9 mouse cellular contexts compared by ENCODE assay signal in genomic region chr3:101896893-101897292, GRCm38 (mm10). TPM values are rescaled to one million over a fixed set of nuclear protein-coding genes. Genes with fewer than 3 reads are reported as not detected.
A peak's percentile ranks its signal among the peaks of the same experiment; 100 is the strongest.
DNase-seq lines count a peak whose midpoint lies in the region; ATAC-seq and TF ChIP-seq lines count a peak whose summit lies in the region.
"Had no signal": no experiment of that assay in that cellular context is flagged by ENCODE, and none has a peak within 500 bp of the region (broad histone marks: within the 10 kb centered on the region; RNA-seq: fewer than 3 reads in every experiment).

No protein-coding gene starts in this region.

- no peaks in the 10 kb centered on the region for H3K27me3 ChIP-seq in E14TG2a.4 (ENCODE audit: insufficient read depth, low read length)
- no peaks in the 10 kb centered on the region for H3K27me3 ChIP-seq in lung, postnatal 0 days (replicated peaks; ENCODE audit: insufficient read depth, low read length)
- H3K27me3 ChIP-seq: limb, embryonic 13.5 days had no signal

- 0 out of 2 replicates have a peak, but pooled peaks cover 2% of the 10 kb centered on the region for H3K4me1 ChIP-seq in E14TG2a.4 (replicated peaks; ENCODE audit: low read depth, low read length)
- 0 out of 2 replicates have a peak, but pooled peaks cover 1% of the 10 kb centered on the region for H3K4me1 ChIP-seq in lung, postnatal 0 days (ENCODE audit: insufficient read depth, low read depth, low read length)

- H3K9me3 ChIP-seq in E14TG2a.4 (ENCODE audit: low read length) = no peaks in the 10 kb centered on the region
- no peaks in the 10 kb centered on the region for H3K9me3 ChIP-seq in lung, postnatal 0 days (ENCODE audit: low read length)
- H3K9me3 ChIP-seq: limb, embryonic 13.5 days had no signal

- peak; percentile 32; the same call in 1 of the 2 replicates for ATAC-seq in lung, postnatal 0 days

- H3K9ac ChIP-seq in lung, postnatal 0 days (replicated peaks; ENCODE audit: low read depth) = no peak overlapping the region
- H3K9ac ChIP-seq: limb, embryonic 13.5 days had no signal

- no peak for TF ChIP-seq EP300 in lung, postnatal 0 days (IDR thresholded peaks at IDR 0.05)

- 23% methylated on average over 9 of the region's 9 CpGs for WGBS in lung, postnatal 0 days

- peak; percentile 73 for DNase-seq in adrenal gland, postnatal 25 days
- peak; percentile 73 for DNase-seq in embryo, embryonic 9.5 days (ENCODE audit: extremely low spot score)
- DNase-seq in heart, adult 9 months (ENCODE audit: low spot score in 2 of 2) = peak; percentile 15 to 60
- peak; percentile 75 for DNase-seq in layer of hippocampus, adult 11-12 months (ENCODE audit: low spot score)
- peak; percentile 82 for DNase-seq in lung, postnatal 0 days (ENCODE audit: low spot score)
- peak; percentile 68 for DNase-seq in ovary, postnatal 36 days (ENCODE audit: low spot score)
- peak; percentile 82 for DNase-seq in thymus, postnatal 25 days

- H3K27ac ChIP-seq in lung, postnatal 0 days (ENCODE audit: low read length) = no peak overlapping the region
- H3K27ac ChIP-seq: limb, embryonic 13.5 days had no signal

- no peak overlapping the region for H3K4me3 ChIP-seq in E14TG2a.4 (replicated peaks; ENCODE audit: low read length)
- H3K4me3 ChIP-seq in lung, postnatal 0 days (ENCODE audit: low read depth, low read length) = no peak overlapping the region
- H3K4me3 ChIP-seq: limb, embryonic 13.5 days had no signal

- H3K36me3 ChIP-seq in E14TG2a.4 (ENCODE audit: insufficient read depth, low read length) = no peaks in the 10 kb centered on the region
- no peaks in the 10 kb centered on the region for H3K36me3 ChIP-seq in lung, postnatal 0 days (ENCODE audit: insufficient read depth, low read length)

- no peak overlapping the region for H3K4me2 ChIP-seq in lung, postnatal 0 days (replicated peaks; ENCODE audit: low read depth, low read length)
- H3K4me2 ChIP-seq: limb, embryonic 13.5 days had no signal

- peak; percentile 74 for TF ChIP-seq CTCF in E14TG2a.4 (conservative IDR thresholded peaks at IDR 0.05; ENCODE audit: low read length)
- peak; percentile 99 for TF ChIP-seq CTCF in lung, postnatal 0 days (IDR thresholded peaks at IDR 0.05)

RNA-seq across cellular contexts. Expression of gene Slc22a15, which starts 27.4 kb away (rescaled TPM):
- 14.3 and 17.7 TPM in 2 replicates for total RNA-seq in adrenal gland, postnatal 25 days (2021)
- polyA plus RNA-seq in lung, postnatal 0 days (2015; fragmentation: Nextera tagmentation; extraction: Ambion mirVana) = 4.2 and 4.5 TPM in 2 replicates

RNA-seq across cellular contexts. Expression of gene Mab21l3, which starts 48.1 kb away (rescaled TPM):
- 0.21 and 0.43 TPM in 2 replicates for total RNA-seq in adrenal gland, postnatal 25 days (2021)
- polyA plus RNA-seq in lung, postnatal 0 days (2015; fragmentation: Nextera tagmentation; extraction: Ambion mirVana) = 0.12 and 0.37 TPM in 2 replicates
